Mouse (Mus musculus): ENCODE results near the gene Gtf3c1. TPM values are rescaled to one million over a fixed set of nuclear protein-coding genes. Genes with fewer than 3 reads are reported as not detected.

Gtf3c1 gene
- 24.2 TPM for polyA plus RNA-seq (2014; fragmentation: Illumina TruSeq; extraction: RNeasy Lipid Tissue Mini Kit (QIAGEN cat#74804); ENCODE audit: low read depth, low replicate concordance)

DNA sequence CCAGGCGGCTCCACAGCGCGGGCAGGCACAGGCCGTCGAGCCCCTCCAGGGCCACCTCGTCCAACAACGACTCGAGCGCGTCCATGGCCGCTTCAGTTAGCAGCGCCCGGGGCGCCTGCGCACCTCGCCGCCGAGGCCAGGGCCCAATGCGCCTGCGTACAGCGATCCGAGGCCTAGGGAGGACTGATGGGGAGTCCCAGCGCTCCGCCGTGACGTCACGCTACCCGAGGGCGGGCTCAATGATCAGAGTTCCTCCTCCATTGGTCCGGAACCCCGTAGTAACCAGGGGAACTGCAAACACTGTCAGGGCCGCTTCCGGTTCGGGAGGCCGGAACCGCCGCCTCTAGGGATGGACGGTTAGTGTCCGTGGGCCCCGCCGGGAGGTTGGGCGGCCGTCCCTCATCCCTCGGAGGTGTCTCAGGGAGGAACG lies at the start of gene Gtf3c1, which contains the start of gene D430042O09Rik:
TSS of gene Gtf3c1 (minus strand) at position 188 of the 430 bp plus-strand sequence.
TSS of gene D430042O09Rik (plus strand) at position 296 of the 430 bp plus-strand sequence.

DNA sequence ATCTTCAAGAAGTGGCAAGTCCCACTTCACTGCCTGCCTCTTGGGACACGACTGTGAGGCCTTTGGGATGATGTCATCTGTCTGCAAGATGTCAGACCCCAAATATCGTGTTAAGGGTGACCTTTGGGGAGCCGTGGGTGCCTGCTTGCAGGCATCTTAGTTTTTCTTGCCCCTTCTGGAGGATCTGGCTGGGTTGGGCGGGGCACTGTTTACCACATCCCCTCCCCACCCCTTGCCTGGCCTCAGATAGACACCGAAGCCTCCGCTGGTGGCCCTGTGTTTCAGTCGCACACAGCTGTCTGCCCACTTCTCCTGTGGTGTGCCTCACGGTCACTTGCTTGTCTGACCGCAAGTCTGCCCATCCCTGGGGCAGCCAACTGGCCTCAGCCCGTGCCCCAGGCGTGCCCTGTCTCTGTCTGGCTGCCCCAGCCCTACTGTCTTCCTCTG lies 104.4 kb downstream of the Gtf3c1 start, which contains the start of gene Il21r:
TSS of gene Il21r (plus strand) at position 245 of the 447 bp plus-strand sequence.

Other genes with a start within 250 kb of the Gtf3c1 start
- gene Nsmce1, start 216.2 kb downstream of the Gtf3c1 start, polyA plus RNA-seq (2014; fragmentation: Illumina TruSeq; extraction: RNeasy Lipid Tissue Mini Kit (QIAGEN cat#74804); ENCODE audit: low read depth, low replicate concordance), result 40.6 TPM
- gene Il4ra, start 155.7 kb downstream of the Gtf3c1 start, polyA plus RNA-seq (2014; fragmentation: Illumina TruSeq; extraction: RNeasy Lipid Tissue Mini Kit (QIAGEN cat#74804); ENCODE audit: low read depth, low replicate concordance), result 41.0 TPM
- gene Il21r, start 104.4 kb downstream of the Gtf3c1 start, polyA plus RNA-seq (2014; fragmentation: Illumina TruSeq; extraction: RNeasy Lipid Tissue Mini Kit (QIAGEN cat#74804); ENCODE audit: low read depth, low replicate concordance), result 1.8 TPM
- gene D430042O09Rik, start 108 bp upstream of the Gtf3c1 start, polyA plus RNA-seq (2014; fragmentation: Illumina TruSeq; extraction: RNeasy Lipid Tissue Mini Kit (QIAGEN cat#74804); ENCODE audit: low read depth, low replicate concordance), result 11.4 TPM

All from adipose tissue, adult 10 weeks (tissue).